Mouse (Mus musculus): ENCODE measurements around the gene Cdc34. TPM values are rescaled to one million over a fixed set of nuclear protein-coding genes. Genes with fewer than 3 reads are reported as not detected.
"Not testable (repeated sequence)": the region's sequence is repeated elsewhere in the genome, so short reads cannot be mapped to it uniquely, and the experiment has no call there.

Cdc34 gene
- total RNA-seq, 2 experiments from 2014 or later: 69.2 to 169 TPM

DNA sequence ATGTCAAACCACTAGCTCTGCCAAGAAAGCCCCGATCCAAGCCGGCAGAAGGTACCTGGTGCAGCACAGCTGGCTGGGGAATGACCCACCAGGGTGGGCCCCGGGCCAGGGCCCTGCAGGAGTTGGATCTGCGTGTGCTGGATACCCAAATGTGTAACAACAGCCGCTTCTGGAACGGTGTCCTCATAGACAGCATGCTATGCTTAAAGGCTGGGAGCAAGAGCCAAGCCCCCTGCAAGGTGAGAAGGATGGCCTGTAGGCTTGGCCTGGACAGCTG is 12.3 kb downstream of the Cdc34 start:
- ATAC-seq (replicated peaks; ENCODE audit: poor library complexity): no peak

DNA sequence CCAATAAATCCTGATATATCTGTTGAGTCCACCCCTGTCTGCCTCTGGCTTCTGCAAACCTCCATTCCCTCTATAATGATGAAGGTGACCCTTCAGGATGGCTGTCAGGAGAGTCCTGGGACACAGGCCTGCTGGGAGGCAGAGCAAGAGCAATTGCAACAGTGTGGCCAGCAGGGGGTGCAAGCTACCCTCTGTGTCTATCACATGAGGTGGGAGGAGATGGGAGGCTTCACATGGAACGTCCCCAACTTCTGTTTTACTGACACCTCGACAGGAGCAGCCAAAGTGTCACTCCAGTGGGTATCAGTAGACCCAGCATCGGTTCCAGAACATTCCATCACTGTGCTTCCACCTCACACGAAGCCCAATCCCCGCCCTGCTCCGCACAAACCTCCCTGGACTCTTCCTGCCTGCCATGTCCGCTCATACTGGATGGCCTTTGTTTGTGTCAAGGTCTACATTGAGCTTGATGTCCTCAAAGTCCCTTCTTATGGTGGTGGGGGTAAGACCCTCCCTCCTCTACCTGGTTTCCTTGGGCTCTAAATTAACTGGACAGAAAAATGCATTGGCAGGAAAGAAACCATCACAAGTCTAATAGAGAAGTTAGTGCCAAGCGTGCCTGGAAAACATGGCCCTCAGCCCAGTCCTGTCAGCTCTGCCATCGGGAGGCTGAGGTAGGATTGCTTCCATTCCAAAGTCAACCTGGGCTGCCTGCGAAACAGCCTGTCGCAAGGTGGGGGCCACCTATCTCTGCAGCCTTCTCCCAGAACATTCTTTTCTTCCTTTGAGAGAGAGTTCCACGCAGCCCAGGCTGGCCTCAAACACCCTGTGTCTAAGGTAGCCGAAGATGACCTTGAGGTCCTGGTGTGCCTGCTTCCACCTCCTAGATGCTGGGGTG is 13.5 kb downstream of the Cdc34 start:
- peak; percentile 94 for ATAC-seq (replicated peaks; ENCODE audit: poor library complexity)

DNA sequence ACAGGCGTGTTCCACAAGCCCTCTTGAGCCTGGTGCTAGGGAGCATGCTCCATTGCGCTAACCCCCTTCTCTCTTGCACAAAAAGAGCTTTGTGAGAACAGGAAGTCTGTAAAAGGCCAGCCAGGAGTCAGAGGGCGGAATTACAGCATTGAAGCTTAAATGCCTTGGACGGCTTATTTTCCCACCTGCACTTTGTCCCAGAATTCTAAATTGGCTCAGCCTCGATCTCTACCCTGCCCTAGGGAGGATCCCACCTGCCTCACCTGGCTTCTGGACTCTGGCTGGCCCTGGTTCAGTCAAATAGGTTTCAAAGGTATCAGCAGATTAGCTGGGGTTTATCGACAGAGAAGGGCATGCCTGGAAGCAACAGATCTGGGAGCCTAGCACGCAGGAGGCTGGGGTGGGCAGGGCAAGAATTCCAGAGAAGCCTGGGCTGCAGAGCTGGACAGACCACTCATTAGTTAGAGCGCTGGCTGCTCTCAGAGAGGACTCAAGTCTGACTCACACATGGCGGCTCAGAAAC is 14.2 kb downstream of the Cdc34 start:
- ATAC-seq (replicated peaks; ENCODE audit: poor library complexity): peak; percentile 50

DNA sequence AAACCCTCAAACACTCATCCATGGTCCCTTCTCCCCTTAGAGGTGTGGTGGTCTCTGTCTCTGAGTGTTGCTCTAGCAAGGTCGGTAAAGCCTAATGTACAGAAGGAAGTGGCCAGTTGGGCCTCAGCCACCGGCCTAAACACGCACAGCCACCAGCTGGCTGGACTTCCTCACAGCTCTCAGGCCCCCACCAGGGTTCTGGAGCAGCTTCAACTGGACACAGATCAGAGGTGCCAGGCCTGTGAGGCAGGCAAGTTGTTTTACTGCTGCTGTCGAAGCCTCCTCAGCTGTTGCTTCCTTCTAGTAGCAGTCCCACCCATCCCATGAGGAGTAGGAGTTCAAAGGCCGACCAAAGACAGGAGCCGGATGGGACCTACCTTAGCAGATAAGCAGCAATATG is 15.9 kb downstream of the Cdc34 start:
- no peak for ATAC-seq (replicated peaks; ENCODE audit: poor library complexity)

DNA sequence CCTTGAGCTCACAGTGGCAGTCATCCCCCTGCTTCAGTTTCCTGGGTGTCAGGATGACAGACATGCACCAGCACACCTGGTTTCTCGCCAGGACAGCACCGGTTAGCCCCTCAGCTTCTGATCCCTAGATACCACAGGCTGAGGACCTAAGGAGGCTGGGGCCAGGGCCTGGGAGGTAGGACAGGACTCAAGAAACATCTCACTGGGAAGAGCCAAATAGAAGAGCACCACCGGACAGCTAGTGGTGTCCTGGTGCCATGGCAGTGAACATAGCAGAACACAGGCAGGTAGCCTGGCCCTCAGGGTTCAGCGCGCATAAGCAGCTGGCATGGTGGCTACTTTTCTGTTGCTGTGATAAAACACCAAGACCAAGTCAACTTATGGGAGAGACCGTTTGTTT is 16.5 kb downstream of the Cdc34 start:
- ATAC-seq (replicated peaks; ENCODE audit: poor library complexity): no peak

DNA sequence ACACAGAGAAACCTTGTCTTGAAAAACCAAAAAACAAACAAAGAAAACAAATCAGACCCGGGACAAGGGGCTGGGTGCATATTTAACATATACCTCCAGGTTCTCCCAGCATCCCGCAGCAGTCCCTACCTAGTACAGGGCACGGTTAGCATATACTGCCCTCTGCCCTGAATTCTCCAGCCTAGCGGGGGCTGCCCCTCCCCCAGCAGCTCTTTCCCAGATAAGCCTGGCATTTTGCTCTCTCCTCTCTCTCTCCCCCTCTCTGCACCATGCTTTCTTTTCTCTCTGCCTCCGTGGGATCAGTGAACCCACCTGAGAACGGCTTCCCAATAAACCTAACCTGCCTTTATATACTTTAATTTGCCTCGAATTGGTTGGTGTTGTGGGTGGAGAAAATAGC is 18.7 kb downstream of the Cdc34 start:
- no peak for ATAC-seq (replicated peaks; ENCODE audit: poor library complexity)

DNA sequence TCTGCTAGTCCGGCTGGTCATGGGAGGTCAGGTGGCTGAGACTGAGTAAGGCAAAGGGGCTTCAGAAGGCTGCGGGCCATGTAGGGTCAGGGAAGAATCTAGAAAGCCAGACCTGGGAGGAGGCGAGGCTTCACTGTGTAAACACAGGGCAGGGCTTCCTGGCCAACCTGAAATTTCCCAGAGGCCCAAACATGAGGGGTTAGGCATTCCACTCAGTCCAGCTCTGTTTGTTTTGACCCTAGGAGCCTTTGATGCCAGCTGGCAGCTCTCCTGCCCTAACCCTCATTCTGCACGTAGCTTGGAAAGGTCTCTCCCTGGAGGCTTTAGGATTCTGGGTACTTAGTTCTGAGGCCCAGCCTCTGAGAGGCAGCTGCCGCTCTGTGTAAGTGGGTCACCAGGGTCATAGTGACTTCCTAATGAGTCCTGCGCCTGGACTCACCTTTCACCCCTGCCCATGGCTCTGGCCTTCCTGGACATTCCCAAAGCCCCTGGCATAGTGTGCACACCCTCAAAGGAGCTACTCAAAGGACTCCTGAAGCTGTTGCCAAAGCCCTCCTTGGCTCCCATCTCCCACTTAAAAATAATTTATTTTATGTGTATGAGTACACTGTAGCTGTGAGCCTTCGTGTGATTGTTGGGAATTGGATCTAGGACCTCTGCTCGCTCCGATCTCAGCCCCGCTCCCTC is 19.6 kb downstream of the Cdc34 start:
- no peak for ATAC-seq (replicated peaks; ENCODE audit: poor library complexity)

DNA sequence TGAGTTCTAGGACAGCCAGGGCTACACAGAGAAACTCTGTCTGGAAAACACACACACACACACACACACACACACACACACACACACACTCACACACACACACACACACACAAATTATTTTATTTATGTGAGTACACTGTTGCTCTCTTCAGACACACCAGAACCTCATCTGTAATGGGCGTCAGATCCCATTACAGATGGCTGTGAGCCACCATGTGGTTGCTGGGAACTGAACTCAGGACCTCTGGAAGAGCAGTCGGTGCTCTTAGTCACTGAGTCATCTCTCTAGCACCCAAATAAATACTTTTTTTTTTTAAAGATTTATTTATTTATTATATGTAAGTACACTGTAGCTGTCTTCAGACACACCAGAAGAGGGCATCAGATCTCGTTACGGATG is 21.0 kb downstream of the Cdc34 start:
- not testable (repeated sequence) for ATAC-seq (replicated peaks; ENCODE audit: poor library complexity)

DNA sequence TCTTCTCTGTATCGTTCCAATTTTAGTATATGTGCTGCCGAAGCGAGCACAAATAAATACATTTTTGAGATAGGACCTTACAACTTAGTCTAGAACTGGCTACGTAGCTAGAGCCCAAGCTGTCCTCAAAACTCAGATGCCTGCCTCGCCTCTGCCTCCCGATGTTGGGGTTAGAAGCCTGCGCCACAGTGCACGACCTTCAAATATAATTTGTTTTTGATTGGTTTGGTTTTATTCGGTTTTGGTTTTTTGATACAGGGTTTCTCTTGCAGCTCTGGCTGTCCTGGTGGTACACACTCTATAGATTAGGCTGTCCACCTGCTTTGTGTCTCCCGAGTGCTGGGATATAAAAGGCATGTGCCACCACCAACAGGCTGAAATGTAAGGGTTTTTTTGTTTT is 21.5 kb downstream of the Cdc34 start:
- ATAC-seq (replicated peaks; ENCODE audit: poor library complexity): no peak

DNA sequence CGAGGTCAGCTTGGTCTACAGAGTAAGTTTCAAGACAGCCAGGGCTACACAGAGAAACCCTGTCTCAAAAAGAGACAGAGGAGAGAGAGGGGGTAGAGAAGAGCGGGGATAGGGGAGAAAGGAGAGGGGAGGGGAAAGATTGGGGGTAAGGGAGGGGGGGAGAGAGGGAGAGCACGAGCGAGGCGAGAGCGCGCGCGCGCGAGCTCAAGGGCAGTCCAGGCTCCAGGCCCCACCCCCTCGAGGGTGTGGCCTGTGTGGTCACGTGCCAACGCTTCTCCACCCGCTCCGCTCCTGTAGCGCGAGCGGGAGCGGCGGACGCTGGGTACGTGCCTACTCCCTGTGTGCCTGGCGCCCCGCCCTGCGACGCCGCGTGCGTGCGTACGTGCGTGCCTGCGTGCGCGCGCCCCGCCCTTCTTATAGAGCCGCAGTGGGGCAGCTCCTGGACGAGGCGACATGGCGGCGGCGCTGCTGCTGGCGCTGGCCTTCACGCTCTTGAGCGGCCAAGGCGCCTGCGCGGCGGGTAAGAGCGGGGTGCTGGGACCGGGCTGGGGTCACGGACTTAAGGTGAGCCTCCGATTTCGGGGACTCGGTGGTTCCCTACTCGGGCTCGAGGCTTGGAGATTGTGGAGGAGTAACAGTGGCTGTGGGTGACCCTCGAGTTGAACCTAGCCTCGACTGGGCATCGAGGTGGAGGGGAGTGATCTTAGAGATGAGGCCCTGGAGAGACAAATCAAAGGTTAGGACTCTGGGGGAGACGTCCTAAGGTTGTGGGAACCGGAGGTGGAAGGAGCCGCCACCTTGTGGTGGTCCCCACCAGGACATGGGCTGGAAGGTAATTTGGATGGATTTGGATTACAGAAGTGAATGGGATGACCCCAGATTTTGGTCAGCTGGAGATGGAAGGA is 22.3 kb downstream of the Cdc34 start, which contains the start of gene Bsg:
TSS of gene Bsg (plus strand) at position 427 of the 905 bp plus-strand sequence.
- peak; percentile 88 for ATAC-seq (replicated peaks; ENCODE audit: poor library complexity)

DNA sequence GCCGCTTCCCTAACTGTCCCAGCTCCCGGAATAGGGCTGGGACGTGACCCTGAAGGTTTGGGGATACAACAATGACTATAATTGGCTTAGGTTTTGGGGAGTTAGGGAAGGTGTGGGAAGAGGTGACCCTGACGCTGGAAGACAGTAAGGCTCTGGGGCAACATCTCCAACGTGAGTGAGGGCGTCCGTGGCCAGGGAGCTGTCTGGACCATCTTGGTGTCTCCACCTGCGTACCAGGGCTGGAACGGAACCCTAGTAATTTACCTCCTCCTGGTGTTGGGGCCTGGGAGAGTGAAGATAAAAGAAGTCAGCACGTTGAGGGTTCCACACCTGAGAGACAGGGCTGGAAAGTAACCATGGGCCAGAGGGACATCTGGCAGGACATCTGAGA is 23.0 kb downstream of the Cdc34 start:
- ATAC-seq (replicated peaks; ENCODE audit: poor library complexity): no peak

DNA sequence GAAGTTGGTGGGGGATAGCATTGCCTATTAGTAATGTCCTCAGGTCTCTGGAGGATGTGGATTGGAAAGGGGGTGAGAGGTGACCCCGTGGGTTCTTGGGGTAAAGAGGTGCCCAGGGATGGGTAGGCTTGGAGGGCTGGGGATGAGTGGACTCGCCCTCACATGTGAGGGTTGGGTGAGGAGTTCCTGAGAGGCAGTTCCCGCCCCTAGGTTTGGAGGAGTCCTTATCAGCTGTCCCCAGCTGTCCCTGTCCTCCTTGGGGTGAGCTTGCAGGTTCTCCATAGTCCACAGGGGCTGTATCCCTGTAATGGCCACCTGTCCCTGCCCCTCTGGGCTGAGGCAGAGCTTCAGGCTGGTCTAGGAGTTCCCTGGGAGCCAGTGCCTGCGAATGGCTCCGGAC is 24.0 kb downstream of the Cdc34 start:
- ATAC-seq (replicated peaks; ENCODE audit: poor library complexity): peak; percentile 63

DNA sequence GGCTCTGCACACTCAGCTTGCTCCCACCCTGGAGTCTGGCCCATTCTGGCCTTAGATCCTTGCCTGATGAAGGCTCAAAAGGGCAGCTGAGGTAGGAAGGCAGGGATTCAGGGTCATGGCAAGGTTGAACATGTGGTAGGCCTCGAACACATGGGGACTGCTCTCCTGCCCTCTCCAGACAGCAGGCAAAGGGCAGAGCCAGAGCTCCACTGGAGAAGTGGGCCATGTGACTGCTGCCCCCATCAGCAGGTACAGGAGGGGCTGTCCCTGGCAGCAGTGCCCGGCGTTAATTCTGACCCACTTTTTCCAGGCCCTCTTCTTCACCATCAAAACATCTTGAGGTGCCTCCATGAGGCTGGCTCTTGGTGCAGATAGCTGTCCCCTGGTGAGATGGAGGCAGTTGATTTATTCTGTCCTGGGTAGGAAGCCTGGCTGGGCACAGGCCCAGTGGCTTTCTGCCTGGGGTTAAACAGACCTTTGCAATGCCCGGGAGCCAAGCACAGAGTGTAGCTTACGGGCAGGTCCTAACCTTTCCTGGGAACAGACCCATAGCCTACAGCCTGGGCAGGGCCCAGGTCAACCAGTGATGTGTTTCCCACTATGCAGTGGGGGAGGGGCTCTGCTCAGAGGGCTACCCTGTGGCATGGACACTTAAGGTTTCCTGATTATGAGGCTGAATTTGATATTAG is 24.6 kb downstream of the Cdc34 start:
- no peak for ATAC-seq (replicated peaks; ENCODE audit: poor library complexity)

DNA sequence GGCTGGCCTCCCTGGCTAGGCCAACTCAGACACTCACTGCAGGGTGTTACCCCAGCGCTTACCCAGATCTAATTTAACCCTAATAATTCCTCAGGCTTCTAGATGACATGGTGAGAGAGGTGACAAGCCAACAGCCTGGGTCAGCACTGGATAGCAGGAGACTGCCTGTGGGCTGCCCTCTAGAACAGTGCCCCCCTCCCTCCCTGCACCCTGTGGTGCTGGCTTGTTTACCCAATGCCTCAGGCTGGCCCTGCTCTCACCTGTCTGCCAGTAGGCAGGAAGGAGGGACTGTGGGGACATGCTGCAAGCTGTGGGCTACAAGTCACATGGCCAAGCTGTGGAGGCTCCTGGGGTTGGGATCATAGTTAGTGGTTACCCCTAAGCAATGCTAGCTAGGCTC is 25.2 kb downstream of the Cdc34 start:
- no peak for ATAC-seq (replicated peaks; ENCODE audit: poor library complexity)

DNA sequence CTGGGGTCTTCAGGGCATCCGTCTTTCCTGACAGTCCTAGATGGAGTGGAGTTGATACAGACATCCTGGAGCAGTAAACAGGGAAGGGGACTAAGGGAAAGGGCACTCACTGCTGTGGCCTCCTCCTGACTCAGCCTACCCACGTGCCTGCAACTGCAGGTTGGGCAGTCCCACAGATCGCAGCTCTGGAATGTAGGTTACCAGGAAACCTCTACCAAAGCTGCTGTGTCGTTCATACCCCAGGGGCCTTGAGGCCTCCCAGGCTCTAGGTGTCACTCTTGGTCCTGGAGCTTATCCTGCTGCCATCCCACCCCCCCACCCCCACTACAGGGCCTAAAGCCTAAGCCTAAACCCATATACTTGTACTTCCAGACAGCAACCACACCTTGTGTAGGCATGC is 25.8 kb downstream of the Cdc34 start:
- ATAC-seq (replicated peaks; ENCODE audit: poor library complexity): no peak

DNA sequence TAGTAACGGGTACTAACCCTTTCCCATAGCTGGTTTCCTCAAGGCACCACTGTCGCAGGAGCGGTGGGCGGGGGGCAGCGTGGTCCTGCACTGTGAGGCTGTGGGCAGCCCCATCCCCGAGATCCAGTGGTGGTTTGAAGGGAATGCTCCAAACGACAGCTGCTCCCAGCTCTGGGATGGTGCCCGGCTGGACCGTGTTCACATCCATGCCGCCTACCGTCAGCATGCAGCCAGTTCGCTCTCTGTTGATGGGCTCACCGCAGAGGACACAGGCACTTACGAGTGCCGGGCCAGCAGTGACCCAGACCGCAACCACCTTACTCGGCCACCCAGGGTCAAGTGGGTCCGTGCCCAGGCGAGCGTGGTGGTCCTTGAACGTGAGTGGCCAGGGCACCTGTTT is 26.7 kb downstream of the Cdc34 start:
- no peak for ATAC-seq (replicated peaks; ENCODE audit: poor library complexity)

DNA sequence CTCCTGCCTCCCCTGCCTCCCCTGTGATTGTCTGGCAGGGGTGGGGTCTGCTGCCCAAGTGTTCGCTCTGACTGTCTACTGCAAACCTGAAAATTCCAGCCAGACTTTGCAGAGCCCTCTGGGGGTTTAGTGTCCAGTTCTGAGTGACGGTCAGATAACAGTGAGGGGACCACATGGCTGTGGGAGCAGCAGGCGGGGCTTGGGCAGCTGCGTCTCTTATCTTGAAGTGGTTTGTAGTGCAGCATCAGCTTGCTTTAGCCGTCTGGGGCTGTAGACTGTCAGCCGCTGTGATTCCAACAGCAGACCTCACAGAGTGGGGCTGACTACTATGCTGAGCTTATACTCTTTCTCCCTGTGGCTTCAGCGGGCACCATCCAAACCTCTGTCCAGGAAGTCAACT is 27.3 kb downstream of the Cdc34 start:
- ATAC-seq (replicated peaks; ENCODE audit: poor library complexity): no peak

DNA sequence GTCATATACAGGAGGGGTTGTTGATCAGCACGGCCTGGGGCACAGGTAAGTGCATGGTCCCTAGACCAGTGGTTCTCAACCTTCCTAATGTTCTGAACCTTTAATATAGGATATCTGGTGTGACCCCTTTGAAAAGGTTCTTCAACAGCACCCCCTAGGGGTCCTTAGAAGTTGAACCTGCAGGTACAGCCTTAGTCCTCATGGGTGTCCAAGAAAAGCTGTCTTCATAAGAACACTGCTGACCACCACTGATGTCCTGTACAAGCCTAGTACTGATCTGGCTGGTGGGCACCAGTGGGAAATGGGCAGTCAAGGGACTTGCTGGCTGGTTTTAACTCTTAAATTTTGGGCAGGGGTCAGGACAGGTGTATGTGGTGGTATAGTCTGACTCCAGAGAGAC is 30.0 kb downstream of the Cdc34 start:
- ATAC-seq (replicated peaks; ENCODE audit: poor library complexity): peak; percentile 27; the same call in 1 of the 2 replicates

DNA sequence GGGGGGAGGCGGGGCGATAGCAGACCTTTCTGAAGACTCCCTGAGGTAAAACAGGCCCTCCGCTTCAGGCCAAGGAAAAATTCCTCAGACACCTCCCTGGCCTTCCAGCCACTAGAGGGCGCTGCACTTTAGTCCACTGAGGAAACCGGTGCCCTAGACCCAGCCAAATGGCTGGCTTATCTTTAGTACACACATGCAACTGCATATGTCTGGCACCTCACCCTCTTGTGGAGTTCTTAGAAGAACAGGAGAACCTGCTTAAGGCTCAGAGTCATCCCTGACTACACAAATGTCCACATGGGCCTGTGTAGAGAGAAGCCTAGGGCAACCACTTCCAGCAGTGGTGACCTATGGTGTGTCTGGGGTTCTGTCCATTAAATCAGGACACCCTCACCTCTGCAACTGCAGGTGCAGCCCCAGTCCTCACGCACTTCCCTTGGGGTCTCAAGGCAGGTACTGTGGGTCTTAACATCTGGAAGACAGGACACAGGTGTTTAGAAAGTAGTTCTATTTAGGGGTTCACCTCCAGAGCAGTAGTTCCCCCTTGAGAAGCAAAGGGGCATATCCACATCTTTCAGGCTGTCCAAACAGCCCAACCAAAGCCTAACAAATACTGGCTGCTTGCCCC is 30.6 kb downstream of the Cdc34 start:
- ATAC-seq (replicated peaks; ENCODE audit: poor library complexity): peak; percentile 83

DNA sequence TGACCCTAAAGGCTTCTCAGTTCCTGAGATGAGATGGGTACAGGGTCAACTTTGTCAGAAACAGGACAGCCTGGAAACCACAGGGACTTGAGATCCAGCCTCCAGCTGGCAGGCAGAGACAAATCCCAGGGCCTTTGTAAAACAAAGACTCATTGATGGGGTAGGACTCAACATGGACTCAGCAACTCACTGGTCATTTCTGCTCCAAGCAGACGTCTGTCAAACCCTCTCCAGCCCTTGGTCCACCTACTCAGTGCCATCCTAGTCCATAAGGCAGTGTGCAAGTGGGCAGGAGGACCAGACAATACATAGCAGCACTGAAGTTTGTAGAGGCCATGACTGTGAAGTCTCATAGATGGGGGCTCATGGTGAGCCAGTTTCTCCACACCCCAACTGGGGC is 31.2 kb downstream of the Cdc34 start:
- no peak for ATAC-seq (replicated peaks; ENCODE audit: poor library complexity)

Measured in megakaryocyte progenitor cell, adult 5-6 weeks (primary cell).